In genomic region chr2:38997386-38998374, GRCm38 (mm10) we compare ENCODE assay signal across 8 mouse cellular contexts. TPM values are rescaled to one million over a fixed set of nuclear protein-coding genes. Genes with fewer than 3 reads are reported as not detected.
DNase-seq lines count a peak whose midpoint lies in the region; ATAC-seq lines count a peak whose summit lies in the region.

Wdr38 (plus strand) TSS chr2:38997476.

- WGBS in intestine, embryonic 14.5 days = 14% methylated on average over 33 of the region's 33 CpGs

- no peak within 1 kb of the TSS for H3K27ac ChIP-seq in intestine, embryonic 14.5 days (ENCODE audit: low read depth)

- peaks cover 4% of the 10 kb centered on the region for H3K4me1 ChIP-seq in intestine, embryonic 14.5 days (replicated peaks; ENCODE audit: control insufficient read depth, insufficient read depth, low read length)

- H3K4me2 ChIP-seq in intestine, embryonic 14.5 days (ENCODE audit: low read length) = peak within 1 kb of the TSS; percentile 63

- H3K36me3 ChIP-seq in intestine, embryonic 14.5 days (ENCODE audit: control insufficient read depth, insufficient read depth, low read length) = peaks cover 32% of the 10 kb centered on the region

- H3K27me3 ChIP-seq in intestine, embryonic 14.5 days (replicated peaks; ENCODE audit: control insufficient read depth, insufficient read depth, low read length) = no peaks in the 10 kb centered on the region

- intact Hi-C loops in left cerebral cortex, postnatal 10 days (cut with DNase I) = loop anchor here (2.0 kb wide), 1 partner anchor 71 kb away; the partner anchor contains the start of gene Nr6a1

- peak within 1 kb of the TSS; percentile 41 for H3K4me3 ChIP-seq in intestine, embryonic 14.5 days (ENCODE audit: low read depth, low read length)

- no peaks in the 10 kb centered on the region for H3K9me3 ChIP-seq in intestine, embryonic 14.5 days (ENCODE audit: control insufficient read depth, low read length)

- H3K9ac ChIP-seq in intestine, embryonic 14.5 days (ENCODE audit: low read length) = peak within 1 kb of the TSS; percentile 39

- ATAC-seq in intestine, embryonic 14.5 days (replicated peaks; ENCODE audit: low FRiP score, low TSS enrichment, low read depth) = peak; percentile 89
- peak; percentile 80 for ATAC-seq in megakaryocyte progenitor cell, adult 5-6 weeks (replicated peaks; ENCODE audit: poor library complexity)

- DNase-seq in adrenal gland, adult 18-20 months (ENCODE audit: low spot score in 2 of 2) = peak; percentile 89
- DNase-seq in embryo, embryonic 10.5 days (ENCODE audit: low spot score) = peak; percentile 91
- peak; percentile 79 for DNase-seq in gastrocnemius, postnatal 25 days
- DNase-seq in intestine, embryonic 14.5 days (ENCODE audit: low spot score) = peak; percentile 94
- DNase-seq in left cerebral cortex, postnatal 10 days (ENCODE audit: extremely low spot score in 1 of 2, low spot score in 2 of 2) = peak; percentile 82 to 89
- DNase-seq in right cerebral cortex, postnatal 10 days (ENCODE audit: low spot score in 2 of 2) = peak; percentile 90 to 91
- DNase-seq in urinary bladder, postnatal 14 days (ENCODE audit: low spot score) = peak; percentile 86

RNA-seq across cellular contexts. Expression of gene Wdr38, which starts in this region (rescaled TPM):
- total RNA-seq in adrenal gland, adult 18-20 months (2021) = under 1 TPM; 0.53 to 0.61 TPM
- under 1 TPM; 0.13 to 0.20 TPM for total RNA-seq in gastrocnemius, postnatal 25 days (2021)
- polyA plus RNA-seq in intestine, embryonic 14.5 days (2014; fragmentation: Nextera tagmentation; extraction: Ambion mirVana) = 1.1 and 1.3 TPM in 2 replicates
- under 1 TPM; 0.32 to 0.55 TPM for total RNA-seq in left cerebral cortex, postnatal 10 days (2021)
- total RNA-seq in megakaryocyte progenitor cell, adult 5-6 weeks (2015) = 0.22 TPM in 2 replicates
- 0.25 and 0.88 TPM in 2 replicates for total RNA-seq in megakaryocyte progenitor cell, adult 5-6 weeks (2017)

Comparison
In these comparisons a context has a peak if more than half of its experiments do, and no peak if none do; other contexts are left out.
1. Peak in DNase-seq in adrenal gland, adult 18-20 months; RNA of the gene not detected or under 1 TPM.
2. Peak in DNase-seq in gastrocnemius, postnatal 25 days; RNA of the gene not detected or under 1 TPM.
3. Peak in DNase-seq in left cerebral cortex, postnatal 10 days; RNA of the gene not detected or under 1 TPM.
4. Peak in ATAC-seq in megakaryocyte progenitor cell, adult 5-6 weeks; RNA of the gene not detected or under 1 TPM.